Mouse (Mus musculus): ENCODE data around the gene Ago4. TPM values are rescaled to one million over a fixed set of nuclear protein-coding genes. Genes with fewer than 3 reads are reported as not detected.

Gene Ago4
- polyA plus RNA-seq, 1 experiment from 2014 or later = 1.4 TPM

DNA sequence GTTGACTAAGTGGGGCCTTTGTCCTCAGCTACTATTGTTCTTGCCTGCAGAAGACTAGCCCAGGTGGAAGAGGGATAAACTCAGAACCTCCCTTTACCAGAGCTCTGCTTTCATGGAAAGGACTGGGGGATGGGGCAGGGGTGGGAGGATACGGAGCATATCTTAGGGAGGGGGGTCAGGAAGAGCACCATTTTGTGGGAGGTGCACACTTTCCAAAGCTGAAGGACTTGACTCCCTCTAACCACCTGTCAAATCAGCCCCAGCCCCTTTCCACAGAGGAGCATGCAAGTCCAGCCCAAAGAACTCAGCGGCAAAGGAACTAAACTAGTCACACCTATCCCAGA, 68.4 kb downstream of the Ago4 start:
- ATAC-seq (replicated peaks; ENCODE audit: low FRiP score, low read depth) = no peak
- 14% methylated on average over 2 of the region's 2 CpGs for WGBS
- H3K4me2 ChIP-seq (ENCODE audit: low read length) = no peak overlapping the region

DNA sequence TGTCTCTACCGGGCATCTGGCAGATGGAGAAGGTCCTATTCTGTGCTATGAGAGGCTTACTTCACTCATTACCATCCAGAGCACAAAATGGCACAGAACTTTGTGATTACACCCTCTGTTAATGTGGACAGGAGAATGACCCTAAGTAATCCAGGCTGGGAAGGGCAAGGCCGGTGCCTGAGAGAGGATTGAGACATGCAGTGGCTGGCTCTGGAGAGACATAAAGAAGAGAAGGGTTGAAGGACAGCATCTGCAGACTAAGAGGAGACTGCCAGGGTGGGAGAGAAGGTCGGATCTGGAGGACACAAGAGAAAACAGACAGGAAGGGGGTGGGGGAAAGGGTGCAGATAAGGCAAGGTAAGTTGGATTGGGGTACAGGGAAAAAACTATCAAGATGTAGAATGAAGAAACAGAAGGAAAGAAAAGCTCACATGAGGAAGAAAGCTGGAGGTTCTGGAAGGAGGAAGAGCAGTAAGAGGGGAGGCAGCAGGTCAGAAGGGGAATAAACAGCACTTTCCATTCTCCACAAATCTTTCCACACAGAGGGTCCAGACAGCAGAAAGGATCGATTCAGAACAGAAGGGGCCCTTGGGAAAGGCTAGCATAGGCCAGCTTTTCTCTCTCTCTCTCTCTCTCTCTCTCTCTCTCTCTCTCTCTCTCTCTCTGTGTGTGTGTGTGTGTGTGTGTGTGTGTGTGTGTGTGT, 68.9 kb downstream of the Ago4 start:
- Histone ChIP-seq H3K27me3 (ENCODE audit: insufficient read depth, low read length) (no peaks in the 10 kb centered on the region), H3K36me3 (ENCODE audit: insufficient read depth, low read length) (peaks cover 6% of the 10 kb centered on the region; the same call in 1 of the 2 replicates), H3K27ac (no peak overlapping the region), H3K4me3 (replicated peaks; ENCODE audit: low read depth, low read length) (no peak overlapping the region), H3K9ac (ENCODE audit: low read depth, low read length) (no peak overlapping the region), H3K4me1 (replicated peaks; ENCODE audit: insufficient read depth, low read length) (peaks cover 20% of the 10 kb centered on the region), H3K4me2 (ENCODE audit: low read length) (no peak overlapping the region), H3K9me3 (replicated peaks; ENCODE audit: low read length) (no peaks in the 10 kb centered on the region)
- no peak for DNase-seq (ENCODE audit: low spot score)
- ATAC-seq (replicated peaks; ENCODE audit: low FRiP score, low read depth) = no peak
- 38% methylated on average over 4 of the region's 4 CpGs for WGBS
- TF ChIP-seq CTCF (IDR thresholded peaks at IDR 0.05; ENCODE audit: low read depth) = no peak

More for the DNA sequence above, 68.4 kb downstream of the Ago4 start:
- H3K4me3 ChIP-seq (replicated peaks; ENCODE audit: low read depth, low read length) = no peak overlapping the region
- DNase-seq (ENCODE audit: low spot score) = no peak
- H3K9me3 ChIP-seq (replicated peaks; ENCODE audit: low read length) = no peaks in the 10 kb centered on the region
- H3K9ac ChIP-seq (ENCODE audit: low read depth, low read length) = no peak overlapping the region
- peaks cover 20% of the 10 kb centered on the region for H3K4me1 ChIP-seq (replicated peaks; ENCODE audit: insufficient read depth, low read length)
- no peaks in the 10 kb centered on the region for H3K27me3 ChIP-seq (ENCODE audit: insufficient read depth, low read length)
- no peak overlapping the region for H3K27ac ChIP-seq
- peaks cover 3% of the 10 kb centered on the region; the same call in 1 of the 2 replicates for H3K36me3 ChIP-seq (ENCODE audit: insufficient read depth, low read length)
- no peak for TF ChIP-seq CTCF (IDR thresholded peaks at IDR 0.05; ENCODE audit: low read depth)

DNA sequence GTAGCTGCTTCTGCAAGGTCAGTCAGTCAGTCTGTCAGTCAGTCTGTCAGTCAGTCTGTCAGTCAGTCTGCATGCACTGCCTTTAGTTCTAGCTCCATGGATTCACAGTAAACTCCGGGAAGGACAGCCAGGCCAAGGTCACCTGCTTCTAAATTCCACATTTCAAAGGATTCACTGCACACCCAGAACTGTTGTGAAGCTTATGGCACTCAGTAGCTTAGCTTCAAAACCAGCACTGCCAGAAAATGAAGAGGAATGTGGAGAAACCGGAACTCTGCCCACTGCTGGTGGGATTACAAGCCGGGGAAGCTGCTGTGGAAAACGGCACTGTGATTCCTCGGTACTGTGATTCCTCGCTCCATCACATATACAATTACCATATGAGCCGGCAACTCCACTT, 77.8 kb downstream of the Ago4 start:
- H3K9me3 ChIP-seq (replicated peaks; ENCODE audit: low read length) = no peaks in the 10 kb centered on the region
- TF ChIP-seq CTCF (IDR thresholded peaks at IDR 0.05; ENCODE audit: low read depth) = no peak
- no peak overlapping the region for H3K4me2 ChIP-seq (ENCODE audit: low read length)
- DNase-seq (ENCODE audit: low spot score) (no peak), ATAC-seq (replicated peaks; ENCODE audit: low FRiP score, low read depth) (no peak)
- no peaks in the 10 kb centered on the region for H3K27me3 ChIP-seq (ENCODE audit: insufficient read depth, low read length)
- 94% methylated on average over 7 of the region's 7 CpGs for WGBS
- no peak overlapping the region for H3K9ac ChIP-seq (ENCODE audit: low read depth, low read length)
- no peak overlapping the region for H3K27ac ChIP-seq
- peaks cover 42% of the 10 kb centered on the region for H3K36me3 ChIP-seq (ENCODE audit: insufficient read depth, low read length)
- H3K4me3 ChIP-seq (replicated peaks; ENCODE audit: low read depth, low read length) = no peak overlapping the region
- H3K4me1 ChIP-seq (replicated peaks; ENCODE audit: insufficient read depth, low read length) = no peaks in the 10 kb centered on the region

DNA sequence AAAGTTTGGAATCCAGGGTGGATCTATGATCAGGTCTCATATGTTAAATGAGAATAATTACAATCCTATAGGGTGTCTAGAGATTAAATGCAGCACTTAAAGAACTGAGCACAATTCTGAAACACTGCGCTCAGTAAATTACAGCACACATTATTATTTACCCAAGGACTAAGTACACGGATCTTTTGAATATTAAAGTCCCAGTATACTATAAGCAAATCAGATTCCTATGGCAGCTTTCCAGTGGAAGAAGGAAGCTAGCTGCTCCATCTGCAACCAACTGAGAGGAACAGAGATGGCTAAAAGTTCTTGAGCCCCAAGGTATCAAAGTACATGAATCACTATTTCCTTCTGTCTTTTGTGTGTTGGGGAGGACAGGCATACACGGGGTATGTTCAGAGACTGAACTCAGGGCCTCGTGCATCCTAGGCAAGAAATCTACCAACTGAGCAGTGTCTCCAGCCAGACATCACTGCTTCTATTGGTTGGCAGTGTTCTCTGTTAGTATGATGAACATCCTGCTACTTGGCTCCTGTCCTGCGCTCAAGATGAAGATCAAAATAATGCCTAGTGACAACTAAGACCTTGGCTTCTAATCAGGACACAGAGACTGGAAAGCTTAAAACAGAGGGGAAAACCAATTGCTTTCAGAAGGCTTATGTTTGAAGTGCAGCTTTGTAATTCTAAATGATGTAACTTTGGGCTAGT, 78.6 kb downstream of the Ago4 start:
- 90% methylated on average over 5 of the region's 5 CpGs for WGBS
- no peak for ATAC-seq (replicated peaks; ENCODE audit: low FRiP score, low read depth)

DNA sequence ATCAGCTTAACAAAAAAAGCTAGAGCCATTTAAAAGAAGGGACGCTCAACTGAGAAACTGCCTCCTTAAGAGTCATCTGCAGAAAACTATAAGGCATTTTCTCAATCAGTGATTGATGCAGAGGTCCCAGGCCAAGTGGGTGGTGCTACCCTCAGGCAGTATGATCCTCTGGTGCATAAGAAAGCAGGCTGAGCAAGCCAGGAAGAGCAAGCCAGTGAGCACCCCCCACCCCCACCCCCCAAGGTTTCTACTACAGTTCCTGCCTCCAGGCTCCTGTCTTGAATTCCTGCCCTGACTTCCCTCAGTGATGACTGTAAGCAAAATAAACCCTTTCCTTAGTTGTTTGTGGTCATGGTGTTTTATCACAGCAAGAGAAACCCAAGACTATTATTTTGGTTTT, 83.0 kb downstream of the Ago4 start:
- no peak for TF ChIP-seq CTCF (IDR thresholded peaks at IDR 0.05; ENCODE audit: low read depth)
- Histone ChIP-seq H3K9me3 (replicated peaks; ENCODE audit: low read length) (no peaks in the 10 kb centered on the region), H3K27ac (no peak overlapping the region), H3K4me2 (ENCODE audit: low read length) (no peak overlapping the region), H3K4me1 (replicated peaks; ENCODE audit: insufficient read depth, low read length) (no peaks in the 10 kb centered on the region), H3K36me3 (ENCODE audit: insufficient read depth, low read length) (peaks cover 49% of the 10 kb centered on the region), H3K27me3 (ENCODE audit: insufficient read depth, low read length) (no peaks in the 10 kb centered on the region), H3K9ac (ENCODE audit: low read depth, low read length) (no peak overlapping the region), H3K4me3 (replicated peaks; ENCODE audit: low read depth, low read length) (no peak overlapping the region)
- 92% methylated on average over 1 of the region's 1 CpGs for WGBS
- no peak for ATAC-seq (replicated peaks; ENCODE audit: low FRiP score, low read depth)
- no peak for DNase-seq (ENCODE audit: low spot score)

More for the DNA sequence above, 78.6 kb downstream of the Ago4 start:
- Histone ChIP-seq H3K9me3 (replicated peaks; ENCODE audit: low read length) (no peaks in the 10 kb centered on the region), H3K36me3 (ENCODE audit: insufficient read depth, low read length) (peaks cover 44% of the 10 kb centered on the region), H3K27ac (no peak overlapping the region), H3K4me3 (replicated peaks; ENCODE audit: low read depth, low read length) (no peak overlapping the region), H3K9ac (ENCODE audit: low read depth, low read length) (no peak overlapping the region), H3K4me1 (replicated peaks; ENCODE audit: insufficient read depth, low read length) (no peaks in the 10 kb centered on the region), H3K4me2 (ENCODE audit: low read length) (no peak overlapping the region), H3K27me3 (ENCODE audit: insufficient read depth, low read length) (no peaks in the 10 kb centered on the region)
- DNase-seq (ENCODE audit: low spot score) = no peak
- no peak for TF ChIP-seq CTCF (IDR thresholded peaks at IDR 0.05; ENCODE audit: low read depth)

DNA sequence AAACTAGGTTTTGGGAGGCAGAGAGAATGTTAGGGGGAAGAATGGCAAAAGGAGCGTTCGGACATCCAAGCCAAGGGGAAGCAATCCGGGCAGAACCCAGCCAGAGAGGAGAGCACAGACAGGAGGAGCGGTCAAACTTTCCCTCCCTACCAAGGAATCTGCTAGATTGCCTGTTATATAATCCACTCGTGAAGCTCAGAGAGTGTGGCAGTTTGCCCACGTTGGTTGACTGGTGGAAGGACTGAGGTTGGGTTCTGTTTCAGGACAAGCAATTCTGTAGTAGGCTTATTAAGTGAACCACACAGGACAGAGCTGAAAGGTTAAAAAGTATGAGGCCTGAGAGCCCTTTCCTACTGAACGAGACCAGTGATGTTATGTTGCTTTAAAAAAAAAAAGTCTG, 86.1 kb downstream of the Ago4 start:
- 81% methylated on average over 7 of the region's 7 CpGs for WGBS
- no peak for ATAC-seq (replicated peaks; ENCODE audit: low FRiP score, low read depth)
- no peak for DNase-seq (ENCODE audit: low spot score)
- no peak overlapping the region for H3K4me2 ChIP-seq (ENCODE audit: low read length)
- no peak overlapping the region for H3K4me3 ChIP-seq (replicated peaks; ENCODE audit: low read depth, low read length)
- H3K27me3 ChIP-seq (ENCODE audit: insufficient read depth, low read length) = no peaks in the 10 kb centered on the region
- no peaks in the 10 kb centered on the region for H3K9me3 ChIP-seq (replicated peaks; ENCODE audit: low read length)
- peaks cover 40% of the 10 kb centered on the region for H3K36me3 ChIP-seq (ENCODE audit: insufficient read depth, low read length)
- no peak overlapping the region for H3K27ac ChIP-seq
- H3K4me1 ChIP-seq (replicated peaks; ENCODE audit: insufficient read depth, low read length) = no peaks in the 10 kb centered on the region
- no peak overlapping the region for H3K9ac ChIP-seq (ENCODE audit: low read depth, low read length)
- no peak for TF ChIP-seq CTCF (IDR thresholded peaks at IDR 0.05; ENCODE audit: low read depth)

All from kidney, postnatal 0 days (tissue).